Mouse (Mus musculus) G1E (cell line): ENCODE results near the gene Mdfi.

Source experiments
- CTCF ChIP-seq: IDR thresholded peaks from 2 replicates; pipeline ENCODE4 v1.5.1; 2012; ENCODE audit warnings: low read depth, low read length, inconsistent platforms, mixed read lengths
- GATA1 ChIP-seq: IDR thresholded peaks from 2 replicates; pipeline ENCODE4 v1.6.1; 2012; ENCODE audit warnings: borderline replicate concordance, low read length, inconsistent platforms, mixed read lengths
- POLR2AphosphoS5 ChIP-seq: IDR thresholded peaks from 2 replicates; pipeline ENCODE4 v1.6.1; 2012; ENCODE audit warnings: low read depth, low read length, inconsistent platforms; ENCODE audit not compliant: insufficient replicate concordance
- TAL1 ChIP-seq: conservative IDR thresholded peaks from 2 replicates; pipeline ENCODE4 v1.6.1; 2012; ENCODE audit warnings: low read depth, low read length, inconsistent platforms, mixed read lengths

GRCm38 (mm10) chr17:47831161-47831560 is 3.3 kb downstream of the Mdfi start:
- TF ChIP-seq CTCF (no peak), POLR2AphosphoS5 (no peak), TAL1 (no peak), GATA1 (no peak)
